Mouse (Mus musculus): ENCODE measurements around the gene Sox12.
"Not testable (repeated sequence)": the region's sequence is repeated elsewhere in the genome, so short reads cannot be mapped to it uniquely, and the experiment has no call there.

Gene Sox12

DNA sequence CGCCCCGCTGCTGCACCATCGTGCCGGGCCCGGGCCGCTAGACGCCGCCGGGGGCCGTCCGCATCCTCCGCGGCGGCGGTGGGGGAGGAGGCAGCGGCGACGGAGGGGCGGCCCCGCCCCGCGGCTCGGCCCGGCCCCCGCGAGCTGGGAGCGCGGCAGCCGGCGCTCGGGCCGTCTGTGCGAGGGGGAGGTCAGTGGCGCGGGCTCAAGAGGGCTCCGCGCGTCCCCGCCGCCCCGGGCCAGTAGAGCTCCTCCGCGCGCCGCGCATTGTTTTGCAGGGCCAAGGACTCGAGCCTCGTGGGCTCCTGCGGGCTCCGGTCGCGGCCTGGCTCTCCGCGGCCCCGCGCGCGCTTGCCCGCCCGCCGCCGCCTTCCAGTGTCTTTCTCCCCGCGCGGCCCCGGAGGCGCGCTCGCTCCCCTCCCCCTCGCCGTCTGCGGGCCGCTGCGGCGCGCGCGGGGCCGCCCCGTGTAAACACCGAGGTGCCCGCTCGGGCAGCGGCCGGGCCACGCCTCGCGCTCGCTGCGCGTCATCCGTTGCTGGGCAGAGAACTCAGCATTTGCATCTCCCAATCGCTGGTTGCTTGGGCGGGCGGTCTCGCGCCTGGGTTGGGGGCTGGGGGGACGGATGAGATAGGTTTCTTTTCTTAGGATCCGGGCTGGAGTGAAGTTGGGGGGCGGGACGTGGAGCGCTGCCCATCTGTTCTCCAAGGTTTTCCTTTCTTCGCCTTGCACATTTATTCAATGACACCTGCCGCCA lies at the start of gene Sox12:
Sox12 (minus strand) TSS at position 384 of the 756 bp plus-strand sequence.
- DNase-seq: peak; percentile 89 to 93

DNA sequence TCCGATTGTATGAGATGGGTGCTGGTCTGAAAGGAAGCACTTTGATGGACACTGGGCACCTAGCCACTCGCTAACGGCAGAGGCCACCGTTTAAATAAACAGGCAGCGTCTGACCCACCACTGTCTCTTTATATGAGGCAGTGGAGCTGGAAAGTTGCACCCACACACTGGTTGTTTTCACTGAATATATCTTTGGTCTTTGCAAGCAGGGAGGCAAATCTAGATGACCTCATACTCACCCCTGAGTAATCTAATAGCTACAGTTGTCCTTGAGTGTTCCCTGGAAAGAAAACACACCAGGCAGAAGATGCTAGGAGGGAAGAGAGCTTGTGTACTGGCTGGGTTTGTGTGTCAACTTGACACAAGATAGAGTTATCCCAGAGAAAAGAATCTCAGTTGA lies 49.6 kb upstream of the Sox12 start:
- DNase-seq: no peak

DNA sequence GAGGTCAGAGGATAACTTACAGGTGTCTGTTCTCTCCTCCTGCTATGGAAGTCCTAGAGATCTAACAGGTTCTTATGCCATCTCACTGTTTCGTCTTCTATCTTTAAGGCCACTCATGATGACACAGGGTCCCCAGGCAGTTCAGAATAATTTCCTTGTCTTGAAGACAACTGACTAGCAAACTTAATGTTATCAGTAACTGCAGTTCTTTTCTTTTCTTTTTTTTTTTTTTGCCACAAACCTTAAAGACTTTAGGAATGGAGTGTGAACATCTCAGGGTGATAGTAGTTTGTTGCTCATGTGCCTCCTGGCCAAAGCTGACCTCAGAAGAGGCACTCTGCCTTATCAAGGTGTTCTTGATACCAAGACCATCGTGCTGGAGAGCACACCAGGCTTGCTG lies 48.8 kb upstream of the Sox12 start:
- no peak for DNase-seq

DNA sequence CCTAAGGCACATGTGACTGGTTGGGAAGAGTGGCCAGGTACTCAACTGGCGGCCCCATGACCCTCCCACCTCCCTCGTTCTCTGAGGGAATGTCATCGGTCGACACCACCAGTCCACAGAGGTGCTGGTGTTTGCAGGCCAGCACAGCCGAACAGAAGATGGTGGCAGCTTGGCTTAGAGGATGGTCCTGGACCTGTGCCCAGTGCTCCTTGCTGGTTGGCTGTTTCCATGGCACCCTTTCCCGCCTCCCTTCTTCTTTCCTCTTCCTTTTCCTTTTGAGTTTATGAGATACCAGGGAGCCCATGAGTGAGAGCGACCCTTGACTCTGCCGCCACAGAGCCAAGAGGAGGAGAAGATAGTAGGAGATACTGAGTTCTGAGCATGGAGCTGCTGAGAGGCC lies 45.4 kb upstream of the Sox12 start:
- DNase-seq: no peak

DNA sequence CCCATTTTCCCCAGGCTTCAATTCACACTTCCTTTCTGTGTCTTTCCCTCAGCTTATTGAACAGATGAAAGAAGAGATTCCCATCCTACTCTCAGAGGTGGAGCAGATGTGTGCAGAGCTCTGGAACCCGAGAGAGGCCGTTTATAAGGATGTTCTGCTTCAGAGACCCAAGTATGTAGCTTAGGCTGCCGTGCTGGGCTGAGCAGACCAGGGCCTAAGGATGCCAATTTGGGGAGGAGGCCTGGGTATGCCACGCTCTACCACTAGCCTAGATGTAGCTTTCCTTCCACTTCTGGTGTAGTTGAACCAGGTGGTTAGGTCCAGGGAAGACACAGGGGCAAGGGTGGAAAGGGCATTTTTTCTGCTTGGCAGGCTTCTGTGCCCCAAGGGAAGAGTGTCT lies 44.5 kb upstream of the Sox12 start:
- DNase-seq: no peak

DNA sequence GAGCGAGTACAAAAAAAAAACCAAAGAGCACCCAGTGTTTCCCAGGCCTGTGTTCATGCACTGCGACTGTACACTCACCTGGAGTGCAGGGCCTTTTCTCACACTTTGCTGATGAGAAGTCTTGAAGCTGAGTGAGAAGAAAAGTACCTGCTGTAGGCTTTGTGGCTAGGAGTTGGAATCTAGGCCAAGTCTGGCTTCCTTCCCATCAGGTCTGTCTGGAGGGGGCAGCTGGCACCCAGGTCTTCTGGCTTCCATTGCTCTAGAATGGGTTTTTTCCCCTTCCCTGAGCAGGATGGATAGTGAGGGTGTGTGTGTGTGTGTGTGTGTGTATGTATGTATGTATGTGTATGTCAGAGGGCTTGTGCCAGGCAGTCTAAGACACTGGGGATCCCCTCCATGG lies 42.0 kb upstream of the Sox12 start:
- DNase-seq: no peak

DNA sequence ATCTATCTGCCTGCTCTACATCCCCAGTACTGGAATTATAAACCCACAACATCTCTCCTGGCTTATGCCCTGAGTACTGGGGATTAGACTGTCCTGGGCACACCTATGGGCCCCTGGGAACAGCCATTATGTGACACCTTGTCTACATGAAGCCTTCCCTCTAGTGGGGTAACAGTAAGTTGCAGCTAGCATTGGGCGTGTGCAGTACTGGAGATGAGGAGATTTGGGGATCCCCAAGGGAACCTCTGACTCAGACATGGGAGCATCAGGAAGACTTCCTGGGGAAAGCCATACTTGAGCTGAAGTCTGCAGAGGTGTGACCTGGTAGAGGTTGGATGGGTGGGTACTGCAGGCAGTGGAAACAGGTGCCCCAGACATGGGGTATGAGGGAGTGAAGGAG lies 41.1 kb upstream of the Sox12 start:
- no peak for DNase-seq

DNA sequence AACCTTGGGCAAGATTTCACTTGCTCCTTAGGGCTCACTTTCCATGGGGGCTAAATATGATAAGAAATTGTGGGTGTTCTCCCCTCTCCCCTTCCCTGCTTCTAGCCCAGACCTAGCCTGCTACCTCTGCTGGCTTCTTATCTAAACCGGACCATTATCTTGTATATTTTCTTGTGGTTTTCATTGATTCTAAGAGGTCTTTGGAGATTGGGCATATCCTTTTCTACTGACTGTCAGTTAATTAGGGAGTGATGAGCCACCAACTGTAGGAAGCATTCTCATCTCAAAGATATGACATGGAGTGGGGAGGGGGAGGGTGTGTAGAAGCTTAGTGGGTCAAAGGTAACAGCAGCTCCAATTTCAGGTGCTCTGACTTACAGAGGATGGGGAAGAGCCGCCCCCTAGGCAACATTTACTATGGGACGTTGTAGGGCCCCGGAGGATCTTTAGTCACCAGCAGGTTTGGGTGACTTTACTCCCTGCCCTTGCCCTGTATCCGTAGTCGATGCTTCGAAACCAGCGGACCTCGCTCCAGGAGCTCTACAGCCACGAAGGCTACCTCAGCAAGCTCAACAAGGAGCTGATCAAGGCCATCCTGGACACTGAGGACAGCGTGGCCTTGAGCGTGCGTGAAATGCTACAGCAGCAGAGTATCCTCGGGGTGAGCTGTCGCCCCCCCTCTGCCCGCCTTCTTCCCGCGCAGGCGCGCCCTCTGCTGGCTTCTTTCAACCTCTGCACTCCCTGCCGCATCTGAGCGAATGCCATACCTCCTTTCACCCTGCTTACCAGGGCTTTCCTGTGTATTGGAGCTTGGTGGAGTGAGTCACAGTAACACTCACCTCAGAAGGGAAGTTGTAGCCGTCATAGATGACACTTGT lies 39.4 kb upstream of the Sox12 start:
- peak; percentile 73 to 77 for DNase-seq

DNA sequence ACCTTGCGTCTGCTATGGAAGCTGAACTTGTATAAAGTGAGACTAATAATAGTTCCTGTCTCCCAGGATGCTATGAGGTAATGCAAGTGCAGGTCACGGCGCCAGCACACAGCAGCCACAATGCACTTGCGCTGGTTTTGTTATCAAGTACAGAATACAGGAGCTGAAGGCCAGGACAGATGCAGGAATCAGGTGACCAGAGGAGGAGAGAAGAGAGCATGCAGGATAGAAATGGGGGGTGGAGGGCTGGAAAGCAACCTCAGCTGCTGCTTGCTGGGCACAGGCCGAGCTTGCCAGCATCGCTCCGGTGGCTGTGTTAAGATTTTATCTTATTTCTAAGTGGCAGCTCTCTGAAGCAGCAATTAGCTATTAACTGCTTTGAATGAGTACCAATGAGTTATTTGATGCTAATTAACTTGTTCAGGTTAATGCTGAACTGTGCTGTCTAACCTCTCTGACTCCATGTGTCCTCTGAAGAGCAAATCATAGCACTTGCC lies 38.6 kb upstream of the Sox12 start:
- DNase-seq: no peak

DNA sequence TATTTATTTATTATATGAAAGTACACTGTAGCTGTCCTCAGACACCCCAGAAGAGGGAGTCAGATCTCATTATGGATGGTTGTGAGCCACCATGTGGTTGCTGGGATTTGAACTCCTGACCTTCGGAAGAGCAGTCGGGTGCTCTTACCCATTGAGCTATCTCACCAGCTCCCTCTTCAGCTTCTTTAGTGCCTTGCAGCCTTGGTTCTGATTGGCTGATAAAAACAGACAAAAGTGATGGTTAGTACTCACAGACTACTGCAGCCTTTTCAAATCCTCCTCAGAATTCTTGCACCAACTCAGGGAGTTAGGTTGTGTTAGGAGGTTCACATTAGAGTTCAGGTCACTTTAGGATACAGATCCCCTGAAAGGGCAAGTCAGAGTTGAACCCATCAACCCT lies 30.6 kb upstream of the Sox12 start:
- not testable (repeated sequence) for DNase-seq

DNA sequence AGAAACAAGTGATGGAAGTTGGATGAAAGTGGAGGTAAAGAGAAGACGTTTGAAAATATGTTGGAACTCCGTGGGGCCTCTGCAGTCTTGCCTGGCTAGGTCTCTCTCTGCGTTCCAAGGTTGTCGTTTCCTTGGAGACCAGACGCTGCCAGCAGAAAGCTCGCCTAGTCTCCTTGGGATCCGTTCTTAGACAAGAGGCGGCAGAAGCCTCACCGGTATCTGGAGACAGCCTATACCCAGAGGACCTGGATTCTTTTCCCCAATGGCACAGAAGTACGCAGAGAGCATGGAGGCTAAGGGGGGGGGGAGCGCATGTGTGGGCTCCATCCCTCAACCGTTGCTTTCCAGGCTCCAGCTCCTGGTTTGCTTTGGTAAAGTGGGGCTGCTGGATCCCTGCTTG lies 29.6 kb upstream of the Sox12 start:
- no peak for DNase-seq

DNA sequence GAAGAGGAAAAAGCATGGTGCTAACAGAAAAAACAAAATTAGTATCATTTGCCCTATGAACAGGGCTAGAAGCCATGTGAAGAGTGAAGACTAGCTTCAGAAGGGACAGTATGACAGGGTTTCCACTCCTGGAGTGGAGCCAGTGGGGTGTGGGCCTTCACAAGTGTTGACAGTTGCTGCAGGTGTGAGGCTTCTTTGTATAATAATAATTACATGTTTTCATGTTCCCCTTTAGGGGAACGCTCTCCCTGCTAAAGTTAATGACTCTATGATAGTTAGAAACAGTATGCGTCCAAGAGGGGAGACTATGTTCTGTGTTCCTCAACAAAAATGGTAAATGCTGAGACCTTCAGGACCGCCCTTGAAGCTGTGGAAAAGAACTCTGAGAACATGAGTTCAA lies 17.9 kb upstream of the Sox12 start:
- no peak for DNase-seq

DNA sequence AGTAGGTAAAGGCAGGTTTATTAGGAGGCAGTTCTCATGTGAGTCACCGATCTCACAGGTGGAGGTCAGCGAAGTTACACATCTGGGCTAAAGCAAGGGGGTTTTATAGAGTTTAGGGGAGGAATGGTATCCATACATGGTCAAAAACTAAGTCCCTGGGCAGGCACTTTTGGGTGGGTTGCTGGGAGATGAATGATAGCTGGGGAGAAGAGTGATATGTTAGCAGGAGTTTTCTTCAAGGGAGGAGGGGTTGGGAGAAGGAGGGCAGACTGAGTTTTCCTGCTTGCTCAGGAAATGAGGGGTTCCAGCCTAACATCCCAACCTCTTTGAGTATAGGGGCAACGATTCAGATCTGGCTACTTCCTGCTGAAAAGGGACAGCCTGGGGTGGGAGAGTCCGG lies 17.4 kb upstream of the Sox12 start, which contains the start of gene 6820408C15Rik:
6820408C15Rik (plus strand) TSS at position 301 of the 400 bp plus-strand sequence.
- DNase-seq: no peak

DNA sequence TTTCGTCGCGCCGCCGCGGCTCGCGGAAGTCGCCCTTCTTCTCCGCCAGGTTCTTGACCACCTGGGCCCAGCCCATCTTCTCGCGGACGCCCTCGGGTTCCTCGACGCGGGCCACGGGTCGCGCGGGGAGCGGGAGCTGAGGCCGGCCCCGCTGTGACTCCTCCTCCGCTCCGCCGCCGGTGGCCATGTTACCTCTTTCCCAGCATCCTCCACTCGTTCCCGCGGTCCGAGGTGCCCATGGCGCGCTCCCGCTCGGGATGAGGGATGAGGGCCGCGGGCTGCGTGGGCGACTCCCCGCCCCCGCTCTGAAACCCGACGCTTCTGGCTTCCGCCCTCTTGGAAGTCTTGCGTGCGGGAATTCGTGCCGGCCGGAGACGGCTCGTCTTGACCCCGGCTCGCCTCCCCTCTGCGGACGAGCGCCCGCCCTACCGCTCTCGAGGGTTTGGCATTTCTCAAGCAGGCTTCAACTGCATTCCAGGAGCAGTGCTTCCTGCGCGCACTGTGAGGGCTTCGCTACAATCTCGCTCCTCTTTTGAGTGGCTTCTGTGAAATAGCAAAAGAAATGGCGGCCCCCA lies 16.8 kb upstream of the Sox12 start, which contains the start of gene Zcchc3:
Zcchc3 (minus strand) TSS at position 437 of the 575 bp plus-strand sequence.
- peak; percentile 32 to 35 for DNase-seq

DNA sequence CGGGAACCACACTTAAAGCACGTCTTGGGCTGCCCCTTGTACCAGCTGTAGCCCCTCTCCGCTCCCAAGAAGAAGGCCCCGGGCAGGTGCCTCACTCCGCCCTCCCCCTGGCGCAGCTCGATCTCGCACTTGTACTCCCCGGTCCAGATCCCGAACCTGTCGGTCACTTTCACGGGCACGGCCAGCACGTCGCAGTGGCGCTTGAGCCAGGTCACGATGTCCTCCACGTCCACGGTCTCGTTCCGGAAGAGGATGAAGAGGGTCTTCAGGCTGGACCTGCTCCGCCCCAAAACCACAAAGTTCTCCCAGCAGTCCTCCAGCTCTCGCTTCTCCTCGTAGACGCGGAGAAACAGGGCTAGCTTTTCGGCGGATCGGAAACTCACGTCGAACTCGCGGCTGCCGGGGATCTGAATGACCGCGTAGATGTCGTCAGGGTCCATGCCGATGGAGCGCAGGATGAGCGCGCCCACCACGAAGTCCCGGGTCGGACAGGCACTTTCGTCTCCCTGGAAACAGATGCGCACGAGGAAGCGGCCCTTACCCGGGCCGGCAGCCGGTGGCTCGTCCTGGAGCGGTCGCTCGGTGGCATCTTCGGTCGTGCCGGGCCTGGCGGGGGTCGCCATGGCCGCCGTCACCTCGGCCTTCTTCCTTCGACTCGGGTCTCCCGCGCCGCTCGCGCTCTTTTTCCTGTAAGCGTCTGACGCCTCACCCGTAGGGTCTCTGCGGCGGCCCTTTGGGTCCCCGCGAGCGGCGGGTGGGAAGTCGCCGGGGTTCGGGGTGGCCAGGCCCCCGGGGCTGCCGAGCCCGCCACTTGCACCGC lies 16.1 kb upstream of the Sox12 start:
- DNase-seq: peak; percentile 19 to 25

DNA sequence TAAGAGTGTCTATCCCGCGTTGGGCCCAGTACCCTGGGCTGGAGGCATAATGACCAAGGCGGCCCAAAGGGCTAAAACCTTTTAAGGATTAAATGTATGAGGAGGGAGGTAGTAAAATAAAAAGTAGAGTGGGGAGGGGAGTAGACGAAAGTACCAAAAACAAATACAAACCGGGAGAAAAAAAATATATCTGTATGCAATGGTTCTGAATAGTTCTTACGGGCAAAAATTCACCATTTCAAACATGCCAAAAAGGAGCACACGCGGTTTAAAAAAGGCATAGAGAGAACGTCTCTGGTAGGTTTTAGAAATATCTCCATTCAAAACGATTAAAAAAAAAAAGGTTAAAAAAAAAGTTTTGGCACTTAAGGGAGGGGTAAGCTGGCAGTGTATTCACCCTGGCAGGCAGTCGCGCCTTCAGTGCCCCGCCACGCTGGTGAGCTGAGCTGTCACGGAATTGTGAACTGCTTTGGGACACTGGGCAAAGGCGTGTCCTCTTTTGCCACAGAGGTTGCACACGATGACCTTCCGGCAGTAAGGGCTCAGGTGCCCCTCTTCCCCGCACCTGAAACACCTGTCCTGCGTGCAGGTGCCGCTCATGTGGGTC lies 15.4 kb upstream of the Sox12 start:
- no peak for DNase-seq

DNA sequence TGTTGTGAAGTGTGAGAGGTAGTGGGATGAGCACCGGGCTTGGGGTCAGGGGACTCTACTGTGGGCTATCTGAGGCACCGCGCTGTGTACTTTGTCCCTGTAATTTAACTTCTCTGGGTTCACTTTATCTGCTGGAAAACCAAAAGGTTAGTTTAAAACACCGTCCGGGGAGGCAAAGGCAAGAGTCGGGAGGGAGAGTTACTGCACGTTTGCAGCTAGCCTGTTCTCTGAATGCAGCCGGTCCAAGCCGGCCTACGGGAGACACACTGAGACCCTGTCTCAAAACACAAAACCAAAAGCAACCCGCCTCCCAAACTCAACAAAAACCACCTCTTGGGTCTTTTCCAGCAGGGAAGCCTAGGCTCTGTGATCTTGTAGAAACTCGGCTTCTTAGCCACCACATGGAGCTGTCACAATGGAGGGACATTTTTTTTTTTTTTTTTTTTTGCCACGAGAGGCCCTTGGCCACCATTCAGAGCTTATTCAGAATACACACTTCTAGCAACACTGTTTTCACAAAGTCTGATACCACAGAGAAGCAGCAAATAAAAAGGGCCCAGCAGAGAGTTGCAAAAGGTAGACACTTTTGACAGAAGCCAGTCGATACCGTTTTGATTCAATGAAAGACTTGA lies 14.8 kb upstream of the Sox12 start:
- no peak for DNase-seq

DNA sequence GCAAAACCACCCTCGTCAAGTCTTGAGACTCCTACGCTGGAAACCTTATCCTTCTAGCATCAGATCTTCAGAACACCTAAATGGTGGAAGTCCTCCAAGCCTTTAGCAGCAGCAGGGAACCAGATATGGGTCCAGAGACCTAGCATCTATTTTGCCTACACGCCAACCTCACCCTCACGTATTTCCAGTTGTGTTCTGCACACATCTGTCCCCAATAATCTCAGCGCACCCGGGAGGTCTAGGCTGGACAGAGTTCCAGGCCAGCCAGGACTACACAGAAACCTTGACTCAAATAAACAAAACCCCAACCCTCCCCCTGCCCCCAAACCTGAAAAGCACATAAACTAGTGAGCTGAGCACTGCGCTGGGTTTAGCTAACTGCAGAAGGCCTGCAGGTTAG lies 13.6 kb upstream of the Sox12 start:
- no peak for DNase-seq

DNA sequence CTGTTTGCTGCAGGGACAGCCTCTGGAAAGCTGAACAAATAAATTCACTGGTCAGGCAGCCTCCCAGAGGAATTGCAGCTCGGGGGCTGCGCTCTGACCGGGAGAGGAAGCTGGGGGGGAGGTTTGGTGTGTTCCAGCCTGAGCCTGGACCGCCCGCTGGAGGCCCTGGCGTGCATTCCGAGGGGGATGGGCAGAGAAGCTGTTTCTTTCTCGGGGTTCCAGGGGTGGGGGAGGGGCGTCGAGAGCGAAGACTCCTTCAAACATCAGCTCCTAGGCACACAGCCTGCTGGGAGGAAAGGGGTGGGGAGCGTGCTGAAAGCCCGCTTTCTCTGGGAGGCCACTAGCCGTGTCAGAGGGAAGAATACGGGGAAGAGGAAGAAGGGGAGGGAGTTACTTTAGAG lies 13.1 kb upstream of the Sox12 start:
- no peak for DNase-seq

DNA sequence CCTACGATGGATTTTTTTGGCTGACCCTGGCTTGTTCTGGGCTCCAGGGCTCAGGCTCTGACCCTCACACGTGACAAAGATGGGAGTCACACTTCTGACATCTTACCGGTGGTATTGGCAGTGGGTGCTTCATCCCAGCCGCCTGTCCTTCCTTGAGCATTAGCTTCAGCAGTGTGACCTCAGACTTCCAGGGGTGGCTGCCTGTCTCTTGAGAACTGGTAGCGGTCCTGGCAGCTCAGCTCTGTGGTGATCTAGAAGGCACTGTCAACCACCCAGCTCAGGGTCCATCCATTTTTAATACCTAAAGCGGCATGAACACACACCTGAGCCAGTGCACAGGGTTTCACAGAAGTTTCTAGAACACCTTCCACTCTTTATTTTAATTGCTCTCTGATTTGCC lies 11.9 kb upstream of the Sox12 start:
- DNase-seq: no peak

DNA sequence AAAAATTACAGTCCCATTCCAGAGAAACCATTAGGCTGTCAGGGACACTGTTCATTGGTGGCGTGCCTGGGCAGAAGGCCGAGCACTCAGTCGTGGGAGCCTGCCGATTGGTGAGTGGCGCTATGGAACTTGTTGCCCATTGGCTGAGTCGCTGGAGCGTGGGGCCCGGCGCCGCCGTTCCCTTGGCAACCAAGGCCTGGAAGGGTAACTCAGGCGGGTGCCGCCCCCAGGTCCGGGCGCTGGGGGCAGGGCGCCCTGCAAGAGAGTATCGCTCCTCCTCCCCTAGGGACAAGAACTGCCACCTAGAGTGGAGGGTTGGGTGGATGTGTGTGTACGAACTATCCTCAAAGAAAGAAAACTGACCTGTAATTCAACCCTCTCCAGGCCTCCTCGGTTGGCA lies 8.3 kb upstream of the Sox12 start:
- peak; percentile 79 to 88 for DNase-seq

DNA sequence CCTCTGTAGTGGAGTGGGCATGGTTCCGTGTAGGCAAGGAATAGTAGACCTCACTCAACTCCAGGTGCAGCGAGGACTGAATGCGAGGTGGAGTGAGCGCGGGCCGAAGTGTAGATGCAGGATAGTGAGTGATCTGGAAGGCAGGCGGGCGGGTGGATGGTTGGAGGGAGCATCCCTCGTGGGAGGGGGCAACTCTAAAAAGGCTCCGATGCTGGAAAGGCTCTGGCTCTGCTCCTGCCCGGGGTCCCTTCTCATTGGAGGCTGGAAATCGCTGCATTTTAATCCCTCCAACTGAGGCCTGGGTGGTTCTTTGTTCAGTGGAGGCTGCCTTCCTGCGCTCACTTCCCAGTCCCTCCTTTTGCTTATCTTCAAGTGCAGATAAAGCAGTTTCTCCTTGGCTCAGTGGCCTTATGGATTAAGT lies 1.3 kb upstream of the Sox12 start:
- DNase-seq: no peak

Measured in thymus, postnatal 36 days (tissue).